ENCODE assay signal across 13 mouse cellular contexts in genomic region chr2:45040706-45041312, GRCm38 (mm10).
A peak's percentile ranks its signal among the peaks of the same experiment; 100 is the strongest.
DNase-seq lines count a peak whose midpoint lies in the region; ATAC-seq and TF ChIP-seq lines count a peak whose summit lies in the region.
"Had no signal": no experiment of that assay in that cellular context is flagged by ENCODE, and none has a peak within 500 bp of the region (broad histone marks: within the 10 kb centered on the region; RNA-seq: fewer than 3 reads in every experiment).

No protein-coding gene starts in this region.

- no peak for TF ChIP-seq CTCF in MEL (IDR thresholded peaks at IDR 0.05 in 2 of 3, conservative IDR thresholded peaks at IDR 0.05 in 1 of 3; ENCODE audit: control insufficient read depth in 1 of 3, insufficient read depth in 1 of 3, low read depth in 2 of 3, low read length in 3 of 3, poor library complexity in 1 of 3, severe bottlenecking in 1 of 3)
- TF ChIP-seq CTCF in liver, embryonic 14.5 days (IDR thresholded peaks at IDR 0.05; ENCODE audit: low read depth) = no peak

- no peak overlapping the region for H3K9ac ChIP-seq in heart, embryonic 15.5 days
- peak overlapping the region; percentile 34 for H3K9ac ChIP-seq in MEL (ENCODE audit: control insufficient read depth, low read depth, low read length, poor library complexity, severe bottlenecking)
- peak overlapping the region; percentile 43 for H3K9ac ChIP-seq in liver, embryonic 14.5 days (replicated peaks)
- H3K9ac ChIP-seq in intestine, embryonic 15.5 days = no peak overlapping the region
- H3K9ac ChIP-seq: hindbrain, embryonic 12.5 days; lung, embryonic 15.5 days had no signal

- H3K4me2 ChIP-seq in heart, embryonic 15.5 days = peak overlapping the region; percentile 21; the same call in 1 of the 2 replicates
- H3K4me2 ChIP-seq in liver, embryonic 14.5 days (ENCODE audit: low read depth) = peak overlapping the region; percentile 34
- no peak overlapping the region for H3K4me2 ChIP-seq in intestine, embryonic 15.5 days (replicated peaks)
- H3K4me2 ChIP-seq: hindbrain, embryonic 12.5 days; lung, embryonic 15.5 days; midbrain, embryonic 11.5 days had no signal

- ATAC-seq in heart, embryonic 15.5 days (replicated peaks; ENCODE audit: insufficient number of reproducible peaks, insufficient read depth, low FRiP score, low read depth) = no peak
- peak; percentile 86 for ATAC-seq in liver, embryonic 14.5 days (ENCODE audit: insufficient read depth)
- no peak for ATAC-seq in intestine, embryonic 15.5 days

- 44% methylated on average over 13 of the region's 13 CpGs for WGBS in heart, embryonic 15.5 days
- 25% methylated on average over 13 of the region's 13 CpGs for WGBS in liver, embryonic 14.5 days (ENCODE audit: insufficient replicate concordance)
- 68% methylated on average over 13 of the region's 13 CpGs for WGBS in intestine, embryonic 15.5 days

- no peaks in the 10 kb centered on the region for H3K36me3 ChIP-seq in heart, embryonic 15.5 days
- H3K36me3 ChIP-seq in MEL (ENCODE audit: control insufficient read depth in 1 of 2, insufficient read depth in 2 of 2, low read length in 2 of 2) = peaks cover 0 to 57% of the 10 kb centered on the region in 2 experiments; a peak in 2 of 4 replicates
- H3K36me3 ChIP-seq in liver, embryonic 14.5 days (replicated peaks; ENCODE audit: control insufficient read depth, insufficient read depth, low read depth) = no peaks in the 10 kb centered on the region
- no peaks in the 10 kb centered on the region for H3K36me3 ChIP-seq in intestine, embryonic 15.5 days
- H3K36me3 ChIP-seq: hindbrain, embryonic 12.5 days; lung, embryonic 15.5 days had no signal

- peak; percentile 95 to 96 for TF ChIP-seq EP300 in MEL (IDR thresholded peaks at IDR 0.05; ENCODE audit: low read depth in 1 of 2, low read length in 2 of 2)
- peak; percentile 95 for TF ChIP-seq EP300 in liver, embryonic 14.5 days (IDR thresholded peaks at IDR 0.05; ENCODE audit: low read depth)

- H3K27ac ChIP-seq in heart, embryonic 15.5 days = peak overlapping the region; percentile 86
- H3K27ac ChIP-seq in MEL (ENCODE audit: control insufficient read depth, low read depth, low read length) = peak overlapping the region; percentile 90
- peak overlapping the region; percentile 50 for H3K27ac ChIP-seq in liver, embryonic 14.5 days
- H3K27ac ChIP-seq in intestine, embryonic 15.5 days = no peak overlapping the region
- H3K27ac ChIP-seq: hindbrain, embryonic 12.5 days; lung, embryonic 15.5 days had no signal

- H3K79me2 ChIP-seq in MEL (ENCODE audit: control insufficient read depth, insufficient read depth, low read length, poor library complexity) = peaks cover 13% of the 10 kb centered on the region

- TF ChIP-seq POLR2A in MEL (IDR thresholded peaks at IDR 0.05; ENCODE audit: control insufficient read depth in 1 of 2, insufficient read depth in 1 of 2, low read depth in 1 of 2, low read length in 2 of 2, poor library complexity in 1 of 2) = no peak

- no peak overlapping the region for H3K4me3 ChIP-seq in heart, embryonic 15.5 days
- peak overlapping the region; percentile 25; a peak in 2 of 4 replicates for H3K4me3 ChIP-seq in MEL (ENCODE audit: control insufficient read depth in 1 of 2, insufficient read depth in 1 of 2, low read depth in 2 of 2, low read length in 2 of 2)
- no peak overlapping the region for H3K4me3 ChIP-seq in liver, embryonic 14.5 days (ENCODE audit: insufficient read depth in 1 of 2, low read depth in 2 of 2, low read length in 2 of 2)
- no peak overlapping the region for H3K4me3 ChIP-seq in intestine, embryonic 15.5 days (replicated peaks)
- H3K4me3 ChIP-seq: hindbrain, embryonic 12.5 days; lung, embryonic 15.5 days had no signal

- DNase-seq in heart, adult 8-10 months (ENCODE audit: low spot score) = no peak
- DNase-seq in MEL (ENCODE audit: low read depth, low spot score) = peak; percentile 75
- peak; percentile 81 for DNase-seq in c-Kit-positive CD71-positive TER-119-negative erythroid progenitor cells, embryonic 14.5 days (ENCODE audit: low read depth)
- peak; percentile 75 to 84 (median 77) for DNase-seq in liver, embryonic 14.5 days (ENCODE audit: low read depth in 3 of 3, low spot score in 3 of 3)
- DNase-seq in cerebellum, adult 8-10 months = no peak
- DNase-seq: adrenal gland, adult 2 months; kidney, adult 11 months; right cerebral cortex, postnatal 4 days had no signal

- H3K9me3 ChIP-seq in heart, embryonic 15.5 days (replicated peaks) = no peaks in the 10 kb centered on the region
- H3K9me3 ChIP-seq in MEL (replicated peaks; ENCODE audit: insufficient read depth, low read length) = no peaks in the 10 kb centered on the region
- no peaks in the 10 kb centered on the region for H3K9me3 ChIP-seq in liver, embryonic 14.5 days (ENCODE audit: control insufficient read depth, low read length)
- no peaks in the 10 kb centered on the region for H3K9me3 ChIP-seq in intestine, embryonic 15.5 days
- H3K9me3 ChIP-seq: hindbrain, embryonic 12.5 days; lung, embryonic 15.5 days had no signal

- H3K27me3 ChIP-seq in heart, embryonic 15.5 days = no peaks in the 10 kb centered on the region
- no peaks in the 10 kb centered on the region for H3K27me3 ChIP-seq in MEL (ENCODE audit: control insufficient read depth in 1 of 2, insufficient read depth in 2 of 2, low read length in 2 of 2)
- no peaks in the 10 kb centered on the region for H3K27me3 ChIP-seq in liver, embryonic 14.5 days (ENCODE audit: control insufficient read depth, insufficient read depth, low read length)
- H3K27me3 ChIP-seq in intestine, embryonic 15.5 days (replicated peaks) = no peaks in the 10 kb centered on the region
- H3K27me3 ChIP-seq: hindbrain, embryonic 12.5 days; lung, embryonic 15.5 days had no signal

- H3K4me1 ChIP-seq in heart, embryonic 15.5 days (replicated peaks) = peaks cover 45% of the 10 kb centered on the region
- peaks cover 38 to 55% of the 10 kb centered on the region in 2 experiments for H3K4me1 ChIP-seq in MEL (ENCODE audit: control insufficient read depth in 1 of 2, insufficient read depth in 2 of 2, low read length in 2 of 2)
- peaks cover 52 to 72% of the 10 kb centered on the region in 2 experiments for H3K4me1 ChIP-seq in liver, embryonic 14.5 days (replicated peaks; ENCODE audit: control insufficient read depth in 2 of 2, insufficient read depth in 2 of 2, low read length in 1 of 2)
- H3K4me1 ChIP-seq in intestine, embryonic 15.5 days (replicated peaks) = peaks cover 2% of the 10 kb centered on the region

- TF ChIP-seq RAD21 in MEL (IDR thresholded peaks at IDR 0.05; ENCODE audit: low read depth, low read length) = no peak

TF ChIP-seq in MEL, 35 proteins besides CTCF, POLR2A, EP300 and RAD21 (continues in another document):
- TF ChIP-seq ZMIZ1 (IDR thresholded peaks at IDR 0.05; ENCODE audit: low read depth, low read length) (no peak), MYB (IDR thresholded peaks at IDR 0.05; ENCODE audit: low read depth, low read length) (peak; percentile 62; the same call in 1 of the 2 replicates), HCFC1 (IDR thresholded peaks at IDR 0.05; ENCODE audit: low read depth, low read length) (0 out of 2 replicates have a peak, but pooled peaks have one; percentile 47), GATA1 (IDR thresholded peaks at IDR 0.05; ENCODE audit: low read depth, low read length) (peak; percentile 99), MYC (IDR thresholded peaks at IDR 0.05; ENCODE audit: low read depth, low read length) (0 out of 2 replicates have a peak, but pooled peaks have one; percentile 47), MXI1 (IDR thresholded peaks at IDR 0.05; ENCODE audit: low read depth, low read length) (peak; percentile 54; the same call in 1 of the 2 replicates), USF2 (IDR thresholded peaks at IDR 0.05; ENCODE audit: borderline replicate concordance in 1 of 2, insufficient read depth in 1 of 2, low read depth in 1 of 2, low read length in 2 of 2) (no peak), ZNF384 (IDR thresholded peaks at IDR 0.05; ENCODE audit: low read depth, low read length) (no peak), TAL1 (IDR thresholded peaks at IDR 0.05; ENCODE audit: low read length) (peak; percentile 88), SIN3A (IDR thresholded peaks at IDR 0.05; ENCODE audit: low read length) (peak; percentile 76), MAZ (IDR thresholded peaks at IDR 0.05; ENCODE audit: low read depth, low read length) (peak; percentile 97), JUND (IDR thresholded peaks at IDR 0.05; ENCODE audit: low read depth, low read length) (no peak), NRF1 (IDR thresholded peaks at IDR 0.05; ENCODE audit: insufficient read depth, low read depth, low read length, poor library complexity, severe bottlenecking) (peak; percentile 19; the same call in 1 of the 2 replicates), ETS1 (IDR thresholded peaks at IDR 0.05; ENCODE audit: low read depth, low read length) (peak; percentile 95), BHLHE40 (IDR thresholded peaks at IDR 0.05; ENCODE audit: borderline replicate concordance, low read depth, low read length) (peak; percentile 9; the same call in 1 of the 2 replicates), NELFE (IDR thresholded peaks at IDR 0.05; ENCODE audit: low read depth, low read length) (no peak), CHD2 (IDR thresholded peaks at IDR 0.05; ENCODE audit: low read length) (no peak; the same call in 1 of the 2 replicates), TBP (IDR thresholded peaks at IDR 0.05; ENCODE audit: low read depth, low read length) (0 out of 2 replicates have a peak, but pooled peaks have one; percentile 51), ZKSCAN1 (IDR thresholded peaks at IDR 0.05; ENCODE audit: low read depth, low read length) (no peak), ZC3H11A (IDR thresholded peaks at IDR 0.05; ENCODE audit: low read depth, low read length) (no peak), MAFK (IDR thresholded peaks at IDR 0.05; ENCODE audit: borderline replicate concordance, low read depth, low read length) (peak; percentile 20; the same call in 1 of the 2 replicates), SMC3 (IDR thresholded peaks at IDR 0.05; ENCODE audit: low read depth, low read length) (no peak), POLR2AphosphoS5 (IDR thresholded peaks at IDR 0.05; ENCODE audit: borderline replicate concordance, low read depth, low read length) (no peak), E2F4 (IDR thresholded peaks at IDR 0.05; ENCODE audit: borderline replicate concordance, low read depth, low read length) (no peak), MAX (IDR thresholded peaks at IDR 0.05; ENCODE audit: low read length) (no peak), MEF2A (IDR thresholded peaks at IDR 0.05; ENCODE audit: extremely low read depth, insufficient replicate concordance, low read depth, low read length, poor library complexity, severe bottlenecking) (no peak), USF1 (IDR thresholded peaks at IDR 0.05; ENCODE audit: low read depth, low read length) (no peak), TCF12 (IDR thresholded peaks at IDR 0.05; ENCODE audit: low read depth, low read length) (peak; percentile 98), GABPA (IDR thresholded peaks at IDR 0.05; ENCODE audit: low read depth, low read length) (no peak), RCOR1 (IDR thresholded peaks at IDR 0.05; ENCODE audit: low read depth, low read length) (peak; percentile 90)

Comparison
In these comparisons a context has a peak if more than half of its experiments do, and no peak if none do; other contexts are left out.
1. H3K4me3 ChIP-seq: peak in MEL (2 of 2); none in heart, embryonic 15.5 days (single experiment), liver, embryonic 14.5 days (0 of 2) and intestine, embryonic 15.5 days (single experiment).
2. H3K9ac ChIP-seq: peak in MEL (single experiment) and liver, embryonic 14.5 days (single experiment); none in heart, embryonic 15.5 days (single experiment) and intestine, embryonic 15.5 days (single experiment).
3. DNase-seq: peak in MEL (single experiment), c-Kit-positive CD71-positive TER-119-negative erythroid progenitor cells, embryonic 14.5 days (single experiment) and liver, embryonic 14.5 days (3 of 3); none in heart, adult 8-10 months (single experiment) and cerebellum, adult 8-10 months (single experiment).